Mouse (Mus musculus): ENCODE results near the gene Tigar. TPM values are rescaled to one million over a fixed set of nuclear protein-coding genes. Genes with fewer than 3 reads are reported as not detected.
A peak's percentile ranks its signal among the peaks of the same experiment; 100 is the strongest.

Gene Tigar
- polyA plus RNA-seq, 1 experiment = 3.0 TPM

DNA sequence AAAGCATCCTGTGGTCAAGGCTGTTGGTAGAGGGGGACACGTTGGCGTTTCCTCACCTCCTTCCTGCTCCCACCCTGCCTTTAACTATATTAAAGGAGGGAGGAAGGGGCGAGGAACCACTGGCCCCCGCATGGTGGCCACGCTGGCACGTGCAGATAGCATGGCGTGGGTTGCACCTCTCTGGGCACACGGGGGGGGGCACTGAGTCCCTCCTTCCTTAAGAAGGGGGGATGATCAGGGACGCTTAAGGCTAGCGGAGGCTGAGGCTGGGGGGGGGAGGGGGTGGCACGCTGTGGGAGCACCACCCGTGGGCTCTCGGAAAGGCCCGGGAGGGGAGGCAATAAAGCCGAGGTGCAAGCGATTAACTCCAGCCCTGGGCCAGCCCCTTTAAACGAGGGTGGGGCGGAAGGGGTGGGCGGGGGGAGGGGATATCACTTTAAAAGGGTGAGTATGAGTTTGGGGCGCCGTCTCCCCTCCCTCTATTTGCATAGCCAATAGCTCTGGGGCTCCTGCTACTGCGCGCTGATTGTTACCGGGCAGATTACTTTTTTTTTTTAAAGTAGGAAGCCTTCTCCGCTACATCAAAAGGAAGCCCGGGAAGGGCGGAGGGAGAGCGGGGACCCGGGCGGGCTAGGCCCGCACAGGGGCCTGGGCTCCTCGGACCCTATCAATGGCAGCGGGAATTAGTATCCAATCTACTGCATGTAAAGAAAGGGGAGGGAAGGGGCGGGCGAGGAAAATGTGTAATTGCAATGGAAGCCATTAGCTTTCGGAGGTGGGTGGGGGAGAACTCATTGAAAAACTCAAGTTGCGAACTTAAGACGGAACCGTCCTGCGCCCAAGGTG, 43.0 kb upstream of the Tigar start, which contains the start of gene Ccnd2:
TSS of gene Ccnd2 (minus strand) at position 88 of the 846 bp plus-strand sequence.
- peak; percentile 84 for DNase-seq
- Histone ChIP-seq H3K4me3 (ENCODE audit: insufficient read depth, low read depth, low read length) (peak within 1 kb of the TSS; percentile 39), H3K27me3 (replicated peaks; ENCODE audit: control insufficient read depth, insufficient read depth, low read length) (peaks cover 1% of the 10 kb centered on the region), H3K4me1 (ENCODE audit: control insufficient read depth, insufficient read depth, low read length) (peaks cover 5% of the 10 kb centered on the region; the same call in 1 of the 2 replicates), H3K27ac (ENCODE audit: insufficient read depth, low read depth, low read length) (peak within 1 kb of the TSS; percentile 62), H3K36me3 (ENCODE audit: control insufficient read depth, insufficient read depth, low read length) (no peaks in the 10 kb centered on the region)
- whole genome bisulfite sequencing = under 1% methylated on average over 40 of the region's 40 CpGs
- TF ChIP-seq CTCF (conservative IDR thresholded peaks at IDR 0.05; ENCODE audit: insufficient read depth, insufficient read length, low read depth, low read length) (no peak), POLR2A (IDR thresholded peaks at IDR 0.05; ENCODE audit: low read depth, low read length) (no peak)

DNA sequence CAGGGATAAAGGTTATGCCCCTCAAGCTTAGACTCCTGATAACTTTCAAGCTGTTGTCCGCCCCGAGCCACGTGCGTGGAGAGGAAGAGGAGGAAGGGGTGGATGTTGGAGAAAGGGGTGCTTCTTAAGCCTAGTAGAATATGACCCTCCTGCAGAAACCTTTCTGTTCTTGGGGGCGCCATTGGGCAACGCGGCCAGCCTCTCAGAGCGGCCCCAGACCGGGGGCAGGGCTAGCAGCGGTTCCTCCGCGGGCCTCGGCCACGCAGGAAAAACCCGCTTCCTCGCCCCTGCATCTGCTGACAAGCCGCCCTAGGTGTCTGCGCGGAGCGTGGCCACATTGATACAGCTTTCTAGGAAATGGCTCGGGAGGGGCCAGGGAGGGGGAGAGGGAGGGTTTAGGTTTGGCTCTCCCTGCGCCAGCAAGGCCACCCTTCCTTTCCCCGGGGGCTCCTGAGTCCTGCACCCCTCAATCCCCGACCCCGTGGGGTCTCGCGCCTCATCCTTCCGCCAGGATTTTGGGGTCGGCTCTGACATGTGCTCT, 42.3 kb upstream of the Tigar start:
- no peaks in the 10 kb centered on the region for H3K36me3 ChIP-seq (ENCODE audit: control insufficient read depth, insufficient read depth, low read length)
- 2% methylated on average over 29 of the region's 29 CpGs for WGBS

DNA sequence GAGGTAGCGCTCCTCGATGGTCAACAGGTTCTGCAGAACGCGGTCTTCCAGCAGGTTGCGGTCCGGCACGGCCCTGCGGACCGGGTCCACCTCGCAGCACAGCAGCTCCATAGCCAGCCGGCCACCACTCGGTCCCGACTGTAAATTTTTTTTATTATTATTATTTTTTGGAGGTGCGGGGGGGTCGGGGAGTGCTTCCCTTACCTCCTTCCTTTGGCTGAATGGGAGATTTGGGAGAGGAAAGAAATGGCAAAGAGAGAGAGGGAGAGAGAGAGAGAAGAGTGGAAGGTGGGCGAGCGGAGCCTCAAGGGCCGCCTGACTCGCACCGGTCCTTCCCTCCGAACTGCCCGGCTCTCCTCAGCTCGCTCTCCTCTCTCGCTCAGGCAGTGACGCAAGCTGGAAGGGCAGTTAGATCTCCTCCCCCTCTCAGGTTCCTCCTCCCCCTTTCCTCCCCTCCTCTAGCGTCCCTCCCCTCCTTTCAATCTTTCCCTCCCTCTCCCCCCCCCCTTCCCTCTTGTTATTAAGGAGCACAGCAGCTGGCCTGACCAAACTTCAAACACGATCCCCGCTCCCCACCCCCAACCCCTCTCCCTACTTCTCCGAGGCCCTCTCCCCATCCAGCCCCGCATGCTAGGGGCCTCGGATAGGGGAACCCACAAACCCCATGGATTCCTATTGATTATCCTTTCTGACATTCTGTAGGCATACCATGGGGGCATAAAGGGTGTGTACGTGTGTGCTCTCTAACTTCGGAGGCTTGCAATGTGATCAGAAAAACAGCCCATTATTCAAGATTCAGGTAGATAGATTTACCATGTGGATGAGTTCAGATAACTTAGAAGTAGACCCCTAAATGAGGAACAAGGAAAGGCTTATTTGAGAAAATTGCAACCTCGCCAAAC, 41.6 kb upstream of the Tigar start:
- Histone ChIP-seq H3K36me3 (ENCODE audit: control insufficient read depth, insufficient read depth, low read length) (no peaks in the 10 kb centered on the region), H3K27ac (ENCODE audit: insufficient read depth, low read depth, low read length) (no peak overlapping the region), H3K4me3 (ENCODE audit: insufficient read depth, low read depth, low read length) (peak overlapping the region; percentile 55), H3K4me1 (ENCODE audit: control insufficient read depth, insufficient read depth, low read length) (peaks cover 5% of the 10 kb centered on the region; the same call in 1 of the 2 replicates), H3K27me3 (replicated peaks; ENCODE audit: control insufficient read depth, insufficient read depth, low read length) (peaks cover 1% of the 10 kb centered on the region)
- TF ChIP-seq CTCF (conservative IDR thresholded peaks at IDR 0.05; ENCODE audit: insufficient read depth, insufficient read length, low read depth, low read length) = no peak
- peak; percentile 92 for TF ChIP-seq POLR2A (IDR thresholded peaks at IDR 0.05; ENCODE audit: low read depth, low read length)
- DNase-seq = peak; percentile 75
- 1% methylated on average over 32 of the region's 34 CpGs for WGBS

More for the DNA sequence above, 42.3 kb upstream of the Tigar start:
- peak; percentile 45 for DNase-seq
- Histone ChIP-seq H3K4me1 (ENCODE audit: control insufficient read depth, insufficient read depth, low read length) (peaks cover 5% of the 10 kb centered on the region; the same call in 1 of the 2 replicates), H3K27ac (ENCODE audit: insufficient read depth, low read depth, low read length) (peak overlapping the region; percentile 62), H3K4me3 (ENCODE audit: insufficient read depth, low read depth, low read length) (peak overlapping the region; percentile 17), H3K27me3 (replicated peaks; ENCODE audit: control insufficient read depth, insufficient read depth, low read length) (peaks cover 1% of the 10 kb centered on the region)
- TF ChIP-seq CTCF (conservative IDR thresholded peaks at IDR 0.05; ENCODE audit: insufficient read depth, insufficient read length, low read depth, low read length) = no peak
- TF ChIP-seq POLR2A (IDR thresholded peaks at IDR 0.05; ENCODE audit: low read depth, low read length) = no peak

DNA sequence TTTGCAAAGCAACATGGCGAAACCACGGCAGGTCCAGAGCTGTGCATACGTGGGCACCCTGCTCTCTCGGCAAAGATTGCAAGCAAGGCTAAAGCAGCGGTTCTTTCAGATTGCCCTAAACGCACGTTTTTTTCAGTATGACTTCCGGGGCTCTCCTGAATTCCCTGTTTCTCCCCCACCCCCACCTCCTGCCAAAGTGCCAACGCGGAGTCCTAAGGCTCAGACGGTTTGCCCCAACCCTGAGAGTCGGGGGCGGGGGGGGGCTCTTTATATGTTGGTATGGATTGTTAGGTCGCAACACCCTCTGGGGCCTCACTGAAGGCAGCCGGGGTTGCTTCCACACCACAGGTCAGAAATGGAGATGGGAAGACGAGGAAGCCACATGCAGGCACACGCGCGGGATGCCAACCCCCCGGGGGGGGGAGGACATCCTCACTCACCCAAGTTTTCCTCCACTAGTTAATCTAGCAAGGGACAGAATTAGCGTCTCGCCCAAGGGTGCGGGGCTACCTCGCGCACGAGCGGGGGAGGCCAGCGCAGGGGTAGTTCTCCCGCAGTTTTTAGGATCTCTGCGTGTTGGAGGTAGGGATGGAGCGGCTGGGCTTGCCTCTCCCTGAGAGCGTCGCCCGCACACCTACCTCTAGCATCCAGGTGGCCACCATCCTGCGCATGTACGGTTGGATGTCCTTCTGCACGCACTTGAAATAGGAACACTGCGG, 40.7 kb upstream of the Tigar start:
- peak overlapping the region; percentile 55 for H3K4me3 ChIP-seq (ENCODE audit: insufficient read depth, low read depth, low read length)
- no peaks in the 10 kb centered on the region for H3K36me3 ChIP-seq (ENCODE audit: control insufficient read depth, insufficient read depth, low read length)
- peaks cover 1% of the 10 kb centered on the region for H3K27me3 ChIP-seq (replicated peaks; ENCODE audit: control insufficient read depth, insufficient read depth, low read length)
- DNase-seq = peak; percentile 27
- under 1% methylated on average over 38 of the region's 38 CpGs for WGBS
- peaks cover 5% of the 10 kb centered on the region; the same call in 1 of the 2 replicates for H3K4me1 ChIP-seq (ENCODE audit: control insufficient read depth, insufficient read depth, low read length)
- TF ChIP-seq CTCF (conservative IDR thresholded peaks at IDR 0.05; ENCODE audit: insufficient read depth, insufficient read length, low read depth, low read length) (no peak), POLR2A (IDR thresholded peaks at IDR 0.05; ENCODE audit: low read depth, low read length) (no peak)
- peak overlapping the region; percentile 27; the same call in 1 of the 2 replicates for H3K27ac ChIP-seq (ENCODE audit: insufficient read depth, low read depth, low read length)

DNA sequence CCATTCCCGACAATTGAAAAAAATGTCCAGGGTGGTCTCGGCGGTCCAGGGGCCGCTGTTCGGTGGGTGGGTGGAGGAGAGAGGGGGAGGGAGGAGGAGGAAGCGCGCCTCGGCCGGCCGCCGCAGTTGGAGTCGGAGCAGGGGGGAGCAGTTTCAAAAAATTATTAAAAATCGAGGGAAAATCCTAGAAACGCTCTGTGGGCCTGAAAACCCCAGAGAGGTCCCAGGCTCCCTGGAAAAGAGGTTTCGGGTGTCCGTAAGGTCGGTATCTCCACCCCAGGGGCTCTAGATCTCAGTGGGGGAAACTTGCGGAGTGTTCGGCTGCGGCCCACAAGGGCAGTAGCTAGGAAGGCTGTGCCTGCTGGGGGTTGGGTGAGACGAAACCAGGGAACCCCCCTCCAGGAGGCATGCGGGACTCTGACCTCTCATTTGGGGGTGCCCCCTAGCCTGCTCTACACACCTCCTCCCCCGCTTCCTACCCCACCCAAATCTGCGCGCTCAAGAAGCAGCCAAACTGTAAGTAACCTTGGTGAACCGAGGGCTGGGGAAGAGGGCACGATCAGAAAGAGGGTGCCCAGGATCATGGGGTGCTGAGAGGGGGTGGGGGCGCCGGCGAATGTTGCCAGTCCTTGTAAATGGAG, 40.1 kb upstream of the Tigar start:
- H3K27me3 ChIP-seq (replicated peaks; ENCODE audit: control insufficient read depth, insufficient read depth, low read length) = peaks cover 1% of the 10 kb centered on the region
- TF ChIP-seq POLR2A (IDR thresholded peaks at IDR 0.05; ENCODE audit: low read depth, low read length) (no peak), CTCF (conservative IDR thresholded peaks at IDR 0.05; ENCODE audit: insufficient read depth, insufficient read length, low read depth, low read length) (no peak)
- H3K4me1 ChIP-seq (ENCODE audit: control insufficient read depth, insufficient read depth, low read length) = peaks cover 5% of the 10 kb centered on the region; the same call in 1 of the 2 replicates
- H3K36me3 ChIP-seq (ENCODE audit: control insufficient read depth, insufficient read depth, low read length) = no peaks in the 10 kb centered on the region
- WGBS = 1% methylated on average over 30 of the region's 30 CpGs
- DNase-seq = peak; percentile 15
- H3K4me3 ChIP-seq (ENCODE audit: insufficient read depth, low read depth, low read length) = peak overlapping the region; percentile 55
- peak overlapping the region; percentile 27 for H3K27ac ChIP-seq (ENCODE audit: insufficient read depth, low read depth, low read length)
